Mouse (Mus musculus) myocyte (in vitro differentiated cells): ENCODE measurements around the gene Ugt3a1. TPM values are rescaled to one million over a fixed set of nuclear protein-coding genes. Genes with fewer than 3 reads are reported as not detected.
"Not testable (repeated sequence)": the region's sequence is repeated elsewhere in the genome, so short reads cannot be mapped to it uniquely, and the experiment has no call there.

Source experiments
- H3K27me3 ChIP-seq: one replicate; pipeline ENCODE4 v1.6.1; 2011; ENCODE audit not compliant: control insufficient read depth, insufficient read depth, insufficient read length
- H3K36me3 ChIP-seq: one replicate; pipeline ENCODE4 v1.6.1; 2011; ENCODE audit not compliant: control insufficient read depth, insufficient read depth
- H3K4me2 ChIP-seq: one replicate; pipeline ENCODE4 v1.6.1; 2011; ENCODE audit warnings: low read depth, control low read depth
- H3K4me3 ChIP-seq: one replicate; pipeline ENCODE4 v1.5.1; 2011; ENCODE audit warnings: mild to moderate bottlenecking, control low read depth, moderate library complexity
- H3K79me2 ChIP-seq: one replicate; pipeline ENCODE4 v1.6.1; 2011; ENCODE audit not compliant: control insufficient read depth, insufficient read depth
- H3ac ChIP-seq: one replicate; pipeline ENCODE4 v1.6.1; 2011; ENCODE audit not compliant: control insufficient read depth, insufficient read length
- CEBPB ChIP-seq: IDR thresholded peaks from 2 replicates; pipeline ENCODE4 v1.6.1; 2011; ENCODE audit warnings: mild to moderate bottlenecking, moderate library complexity; ENCODE audit not compliant: poor library complexity, insufficient read depth, severe bottlenecking
- E2F4 ChIP-seq: IDR thresholded peaks from one replicate; pipeline ENCODE4 v1.6.1; 2011; ENCODE audit warnings: mild to moderate bottlenecking, control low read depth, moderate library complexity; ENCODE audit not compliant: insufficient read depth
- MAX ChIP-seq: IDR thresholded peaks from one replicate; pipeline ENCODE4 v1.6.1; 2011; ENCODE audit warnings: low read depth, mild to moderate bottlenecking, control low read depth
- MYOD1 ChIP-seq, 3 experiments: IDR thresholded peaks; one replicate each; pipeline ENCODE4 v1.6.1; 2011; ENCODE audit warnings: control low read depth in 2 of 3, low read depth in 2 of 3, mild to moderate bottlenecking in 2 of 3, moderate library complexity in 1 of 3; ENCODE audit not compliant: insufficient read length in 2 of 3, control insufficient read depth in 1 of 3
- MYOG ChIP-seq, 3 experiments: IDR thresholded peaks; one replicate each; pipeline ENCODE4 v1.6.1; 2011; ENCODE audit warnings: control low read depth in 2 of 3, low read depth in 2 of 3, mild to moderate bottlenecking in 2 of 3; ENCODE audit not compliant: insufficient read length in 2 of 3, control insufficient read depth in 1 of 3, insufficient read depth in 1 of 3
- POLR2A ChIP-seq: IDR thresholded peaks from one replicate; pipeline ENCODE4 v1.6.1; 2011; ENCODE audit warnings: low read depth, mild to moderate bottlenecking, control low read depth, moderate library complexity; ENCODE audit not compliant: insufficient read length
- POLR2AphosphoS2 ChIP-seq: IDR thresholded peaks from one replicate; pipeline ENCODE4 v1.6.1; 2011; ENCODE audit warnings: low read depth, control low read depth; ENCODE audit not compliant: insufficient read length
- REST ChIP-seq: IDR thresholded peaks from one replicate; pipeline ENCODE4 v1.6.1; 2011; ENCODE audit warnings: mild to moderate bottlenecking, control low read depth, moderate library complexity; ENCODE audit not compliant: insufficient read depth, insufficient read length
- SRF ChIP-seq: IDR thresholded peaks from one replicate; pipeline ENCODE4 v1.6.1; 2011; ENCODE audit warnings: low read depth; ENCODE audit not compliant: control insufficient read depth, insufficient read length
- TCF12 ChIP-seq: IDR thresholded peaks from one replicate; pipeline ENCODE4 v1.6.1; 2011; ENCODE audit warnings: mild to moderate bottlenecking, control low read depth; ENCODE audit not compliant: poor library complexity, insufficient read depth, severe bottlenecking
- TCF3 ChIP-seq: IDR thresholded peaks from one replicate; pipeline ENCODE4 v1.6.1; 2011; ENCODE audit warnings: low read depth, control low read depth; ENCODE audit not compliant: insufficient read length
- USF1 ChIP-seq: IDR thresholded peaks from one replicate; pipeline ENCODE4 v1.6.1; 2011; ENCODE audit warnings: low read depth, mild to moderate bottlenecking, control low read depth, moderate library complexity
- polyA plus RNA-seq: library from polyadenylated mRNA; unstranded; fragments of >200 nt; fragmentation: generic; extraction: Trizol; gene quantifications from one replicate; pipeline ENCODE4 v1.2.1, GENCODE M21; 2012; ENCODE audit warnings: missing spikeins

Ugt3a1 gene
- not detected for polyA plus RNA-seq

- H3K79me2 ChIP-seq, result no peaks in the 10 kb centered on the region
- TF ChIP-seq CEBPB, result peak; percentile 61; the same call in 1 of the 2 replicates
- TF ChIP-seq MYOG (IDR thresholded peaks at IDR 0.05; ENCODE audit: control insufficient read depth in 1 of 3, insufficient read depth in 1 of 3, insufficient read length in 2 of 3, low read depth in 2 of 3), result no peak
Measured at GRCm38 (mm10) chr15:9276838-9277295, at the start of gene Ugt3a1. Gene Ugt3a1, plus strand, starts transcription at chr15:9276888.

GRCm38 (mm10) chr15:9230917-9231316 lies 45.8 kb upstream of the Ugt3a1 start:
- H3ac ChIP-seq, H3K27me3 ChIP-seq, H3K4me3 ChIP-seq, H3K79me2 ChIP-seq, H3K36me3 ChIP-seq, H3K4me2 ChIP-seq: not testable (repeated sequence)

More at GRCm38 (mm10) chr15:9276838-9277295, at the start of gene Ugt3a1:
- Histone ChIP-seq H3ac (no peak within 1 kb of the TSS), H3K4me2 (no peak within 1 kb of the TSS), H3K36me3 (no peaks in the 10 kb centered on the region), H3K4me3 (no peak within 1 kb of the TSS), H3K27me3 (no peaks in the 10 kb centered on the region)

- Histone ChIP-seq H3K4me2 (no peak overlapping the region), H3ac (no peak overlapping the region), H3K4me3 (no peak overlapping the region), H3K79me2 (no peaks in the 10 kb centered on the region), H3K27me3 (peaks cover 8% of the 10 kb centered on the region), H3K36me3 (no peaks in the 10 kb centered on the region)
- TF ChIP-seq REST (no peak), SRF (no peak), MAX (no peak), MYOD1 (IDR thresholded peaks at IDR 0.05; ENCODE audit: control insufficient read depth in 1 of 3, insufficient read length in 2 of 3, low read depth in 2 of 3) (no peak), TCF12 (no peak), USF1 (no peak), CEBPB (no peak), POLR2AphosphoS2 (no peak), POLR2A (no peak), MYOG (IDR thresholded peaks at IDR 0.05; ENCODE audit: control insufficient read depth in 1 of 3, insufficient read depth in 1 of 3, insufficient read length in 2 of 3, low read depth in 2 of 3) (no peak), TCF3 (no peak), E2F4 (no peak)
Measured at GRCm38 (mm10) chr15:9246345-9246744, 30.3 kb upstream of the Ugt3a1 start.

- H3K4me2 ChIP-seq, result no peak overlapping the region
- TF ChIP-seq E2F4 (no peak), POLR2AphosphoS2 (no peak), MYOG (IDR thresholded peaks at IDR 0.05; ENCODE audit: control insufficient read depth in 1 of 3, insufficient read depth in 1 of 3, insufficient read length in 2 of 3, low read depth in 2 of 3) (no peak)
- H3K4me3 ChIP-seq, result no peak overlapping the region
- no peaks in the 10 kb centered on the region for H3K36me3 ChIP-seq
- no peak overlapping the region for H3ac ChIP-seq
- H3K27me3 ChIP-seq, result peaks cover 3% of the 10 kb centered on the region
- H3K79me2 ChIP-seq, result no peaks in the 10 kb centered on the region
Measured at GRCm38 (mm10) chr15:9252891-9253290, 23.8 kb upstream of the Ugt3a1 start.

- no peaks in the 10 kb centered on the region for H3K27me3 ChIP-seq
- H3K4me2 ChIP-seq, result no peak overlapping the region
- H3ac ChIP-seq, result no peak overlapping the region
- H3K79me2 ChIP-seq, result no peaks in the 10 kb centered on the region
- H3K36me3 ChIP-seq, result no peaks in the 10 kb centered on the region
- no peak overlapping the region for H3K4me3 ChIP-seq
- TF ChIP-seq MYOD1 (IDR thresholded peaks at IDR 0.05; ENCODE audit: control insufficient read depth in 1 of 3, insufficient read length in 2 of 3, low read depth in 2 of 3), result no peak
Measured at GRCm38 (mm10) chr15:9260621-9261020, 16.1 kb upstream of the Ugt3a1 start.

GRCm38 (mm10) chr15:9271876-9272275 lies 4.8 kb upstream of the Ugt3a1 start:
- Histone ChIP-seq H3K4me2 (no peak overlapping the region), H3K79me2 (no peaks in the 10 kb centered on the region), H3K4me3 (no peak overlapping the region), H3K36me3 (no peaks in the 10 kb centered on the region), H3K27me3 (no peaks in the 10 kb centered on the region), H3ac (no peak overlapping the region)
- TF ChIP-seq MYOG (IDR thresholded peaks at IDR 0.05; ENCODE audit: control insufficient read depth in 1 of 3, insufficient read depth in 1 of 3, insufficient read length in 2 of 3, low read depth in 2 of 3), result peak; percentile 94 to 100 (median 98)
- peak; percentile 63; the same call in 1 of the 2 replicates for TF ChIP-seq CEBPB
- peak in 2 of 3 experiments; percentile 95 to 99 for TF ChIP-seq MYOD1 (IDR thresholded peaks at IDR 0.05; ENCODE audit: control insufficient read depth in 1 of 3, insufficient read length in 2 of 3, low read depth in 2 of 3)
- TF ChIP-seq REST, result no peak
- TF ChIP-seq TCF12, result peak; percentile 94
- no peak for TF ChIP-seq POLR2A
- peak; percentile 97 for TF ChIP-seq TCF3
- no peak for TF ChIP-seq USF1
- TF ChIP-seq E2F4, result no peak
- no peak for TF ChIP-seq POLR2AphosphoS2
- TF ChIP-seq SRF, result no peak
- no peak for TF ChIP-seq MAX
